Mouse (Mus musculus): ENCODE results near the gene Ube2n.

DNA sequence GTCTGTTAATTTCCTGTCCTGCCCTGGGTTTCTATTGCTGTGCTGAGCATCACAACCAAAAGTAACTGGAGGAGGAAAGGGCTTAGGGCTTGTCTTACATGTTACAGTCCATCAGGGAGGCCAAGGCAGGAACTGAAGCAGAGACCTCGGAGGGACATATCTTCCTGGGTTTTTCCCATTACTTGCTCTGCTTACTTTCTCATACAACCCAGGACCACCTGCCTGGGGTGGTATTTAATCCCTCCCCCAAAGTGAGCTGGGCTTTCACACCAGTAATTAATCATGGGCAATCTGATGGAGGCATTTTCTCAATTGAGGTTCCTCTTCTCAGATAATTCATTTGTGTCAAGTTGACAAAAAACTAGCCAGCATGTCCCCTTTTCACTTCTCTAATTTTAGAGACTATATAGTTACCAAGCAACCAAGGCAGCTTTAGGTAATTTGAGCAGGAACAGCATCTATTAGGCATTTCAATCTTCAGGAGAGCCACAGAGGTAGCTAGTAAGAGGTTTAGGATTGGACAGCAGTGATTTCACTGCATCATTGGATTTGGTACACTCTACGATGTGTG is 15.7 kb downstream of the Ube2n start:
- TF ChIP-seq CTCF (IDR thresholded peaks at IDR 0.05; ENCODE audit: low read depth, low read length) (no peak), POLR2A (IDR thresholded peaks at IDR 0.05; ENCODE audit: insufficient read depth, low read length) (no peak)

Data from ES-Bruce4 (cell line).